Mouse (Mus musculus) intestine, embryonic 16.5 days (tissue): ENCODE results near the gene Fkbp8. TPM values are rescaled to one million over a fixed set of nuclear protein-coding genes. Genes with fewer than 3 reads are reported as not detected.

Experiments used
- ATAC-seq: fragments of 200-750 bp; cut with Nextera tagmentation; 2 replicates; pipeline ENCODE4 v1.8.0; 2017; ENCODE audit warnings: moderate TSS enrichment, moderate library complexity
- H3K27ac ChIP-seq: fragments of 300-500 bp; sonication (generic); 2 replicates; pipeline ENCODE4 v1.5.1; 2014; ENCODE audit warnings: mild to moderate bottlenecking, low read length
- H3K27me3 ChIP-seq: fragments of 300-500 bp; sonication (generic); replicated peaks from 2 replicates; pipeline ENCODE4 v1.6.1; 2014; ENCODE audit warnings: low read length, control low read depth, mixed read lengths; ENCODE audit not compliant: control insufficient read depth, insufficient read depth
- H3K36me3 ChIP-seq: fragments of 300-500 bp; sonication (generic); 2 replicates; pipeline ENCODE4 v1.6.1; 2014; ENCODE audit warnings: low read length, control low read depth; ENCODE audit not compliant: control insufficient read depth, insufficient read depth
- H3K4me1 ChIP-seq: fragments of 300-500 bp; sonication (generic); 2 replicates; pipeline ENCODE4 v1.6.1; 2014; ENCODE audit warnings: low read length, control low read depth, mixed read lengths; ENCODE audit not compliant: control insufficient read depth, insufficient read depth
- H3K4me2 ChIP-seq: fragments of 300-500 bp; sonication (generic); 2 replicates; pipeline ENCODE4 v1.6.1; 2014; ENCODE audit warnings: low read depth, low read length, control low read depth
- H3K4me3 ChIP-seq: fragments of 300-500 bp; sonication (generic); 2 replicates; pipeline ENCODE4 v1.5.1; 2014; ENCODE audit warnings: mild to moderate bottlenecking, low read length
- H3K9ac ChIP-seq: fragments of 300-500 bp; sonication (generic); 2 replicates; pipeline ENCODE4 v1.6.1; 2014; ENCODE audit warnings: low read depth, low read length
- H3K9me3 ChIP-seq: fragments of 300-500 bp; sonication (generic); 2 replicates; pipeline ENCODE4 v1.6.1; 2016; ENCODE audit warnings: low read length, control low read depth; ENCODE audit not compliant: control insufficient read depth
- WGBS: fragments of 180-500 bp; shearing (Covaris S2); extraction: QIAGEN DNeasy Blood & Tissue Kit; methylation state at CpG from one replicate; pipeline ENCODE4 v1.1.7; 2014; 5-methylcytosine and 5-hydroxymethylcytosine counted together
- polyA plus RNA-seq: library from polyadenylated mRNA; unstranded; fragments of >200 nt; fragmentation: Nextera tagmentation; extraction: Ambion mirVana; gene quantifications from 2 replicates; pipeline ENCODE4 v1.2.1, GENCODE M21; 2015

Fkbp8 gene
- polyA plus RNA-seq, 1 experiment from 2014 or later: 328 TPM

DNA sequence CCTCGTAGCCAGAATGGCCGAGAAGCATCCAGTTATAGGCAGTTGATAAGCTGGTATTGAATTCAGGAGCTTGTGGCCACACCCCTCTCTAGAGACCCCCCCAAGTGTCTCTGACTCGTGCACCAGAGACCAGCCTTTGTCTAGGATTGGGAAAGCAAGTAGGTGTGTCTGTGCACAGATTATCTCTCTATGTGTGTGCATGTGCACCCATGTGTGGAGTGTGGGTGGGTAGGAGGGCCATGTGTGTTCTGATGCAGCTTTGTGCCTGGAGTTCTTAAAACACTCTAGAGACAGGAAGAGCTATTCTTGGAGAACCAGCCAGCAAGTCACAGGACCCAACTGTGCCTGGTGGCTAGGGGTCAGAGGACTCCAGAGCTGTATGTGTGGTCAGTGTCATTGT lies 33.0 kb downstream of the Fkbp8 start:
- Histone ChIP-seq H3K4me3 (no peak overlapping the region), H3K36me3 (no peaks in the 10 kb centered on the region), H3K9me3 (no peaks in the 10 kb centered on the region), H3K27me3 (no peaks in the 10 kb centered on the region), H3K4me1 (peaks cover 28% of the 10 kb centered on the region), H3K9ac (no peak overlapping the region), H3K27ac (no peak overlapping the region), H3K4me2 (no peak overlapping the region)
- WGBS: 76% methylated on average over 3 of the region's 3 CpGs
- no peak for ATAC-seq

- ATAC-seq: no peak
- no peaks in the 10 kb centered on the region for H3K9me3 ChIP-seq
- H3K4me3 ChIP-seq: no peak overlapping the region
- peaks cover 29% of the 10 kb centered on the region for H3K4me1 ChIP-seq
- H3K27ac ChIP-seq: no peak overlapping the region; the same call in 1 of the 2 replicates
- WGBS: 61% methylated on average over 4 of the region's 4 CpGs
- no peak overlapping the region for H3K4me2 ChIP-seq
- H3K36me3 ChIP-seq: no peaks in the 10 kb centered on the region
- H3K9ac ChIP-seq: 0 out of 2 replicates have a peak overlapping the region, but pooled peaks have one; percentile 10
- no peaks in the 10 kb centered on the region for H3K27me3 ChIP-seq
These were observed 33.8 kb downstream of the Fkbp8 start for GRCm38 (mm10) chr8:70561357-70561756.

- Histone ChIP-seq H3K27me3 (no peaks in the 10 kb centered on the region), H3K27ac (no peak overlapping the region), H3K9ac (0 out of 2 replicates have a peak overlapping the region, but pooled peaks have one; percentile 10), H3K36me3 (no peaks in the 10 kb centered on the region), H3K9me3 (no peaks in the 10 kb centered on the region), H3K4me1 (peaks cover 29% of the 10 kb centered on the region), H3K4me3 (no peak overlapping the region), H3K4me2 (no peak overlapping the region)
- WGBS: 67% methylated on average over 7 of the region's 7 CpGs
- no peak for ATAC-seq
These were observed 34.4 kb downstream of the Fkbp8 start for GRCm38 (mm10) chr8:70561809-70562535.

DNA sequence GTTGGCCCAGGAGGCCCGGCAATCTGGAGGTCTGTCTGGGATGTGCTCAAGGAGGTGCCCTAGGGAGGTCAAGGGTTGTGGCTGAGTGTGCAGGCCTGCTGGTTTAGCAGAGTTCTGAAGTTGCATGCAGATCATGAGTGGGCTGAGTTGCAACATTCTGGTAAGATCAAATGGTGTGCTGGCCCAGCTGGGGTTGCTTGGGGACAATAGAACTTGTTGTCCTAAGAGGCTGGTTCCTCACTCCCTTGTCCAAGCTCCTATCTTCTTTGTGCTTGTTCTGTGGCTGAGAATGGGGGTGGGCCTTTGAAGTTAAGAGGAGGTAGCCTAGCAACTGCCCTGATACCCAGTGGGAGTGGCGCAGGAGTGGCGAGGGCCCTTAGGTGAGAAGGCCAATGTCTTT lies 35.3 kb downstream of the Fkbp8 start:
- H3K4me3 ChIP-seq: no peak overlapping the region
- peaks cover 29% of the 10 kb centered on the region for H3K4me1 ChIP-seq
- no peak overlapping the region for H3K4me2 ChIP-seq
- H3K36me3 ChIP-seq: no peaks in the 10 kb centered on the region
- no peak for ATAC-seq
- H3K27ac ChIP-seq: no peak overlapping the region
- H3K27me3 ChIP-seq: no peaks in the 10 kb centered on the region
- H3K9me3 ChIP-seq: no peaks in the 10 kb centered on the region
- WGBS: 79% methylated on average over 3 of the region's 3 CpGs
- H3K9ac ChIP-seq: no peak overlapping the region

- Histone ChIP-seq H3K4me2 (no peak overlapping the region), H3K4me3 (no peak overlapping the region), H3K36me3 (no peaks in the 10 kb centered on the region), H3K4me1 (peaks cover 29% of the 10 kb centered on the region), H3K9ac (no peak overlapping the region), H3K27ac (no peak overlapping the region), H3K27me3 (no peaks in the 10 kb centered on the region), H3K9me3 (no peaks in the 10 kb centered on the region)
- 94% methylated on average over 6 of the region's 6 CpGs for WGBS
- no peak for ATAC-seq
These were observed 36.4 kb downstream of the Fkbp8 start for GRCm38 (mm10) chr8:70563763-70564387.

- no peak overlapping the region for H3K27ac ChIP-seq
- H3K4me3 ChIP-seq: no peak overlapping the region
- no peak for ATAC-seq
- no peaks in the 10 kb centered on the region for H3K36me3 ChIP-seq
- no peak overlapping the region for H3K9ac ChIP-seq
- H3K4me2 ChIP-seq: no peak overlapping the region
- WGBS: 77% methylated on average over 3 of the region's 3 CpGs
- no peaks in the 10 kb centered on the region for H3K27me3 ChIP-seq
- peaks cover 28% of the 10 kb centered on the region for H3K4me1 ChIP-seq
- no peaks in the 10 kb centered on the region for H3K9me3 ChIP-seq
These were observed 37.2 kb downstream of the Fkbp8 start for GRCm38 (mm10) chr8:70564696-70565235.

- ATAC-seq: peak; percentile 23; the same call in 1 of the 2 replicates
- Histone ChIP-seq H3K4me1 (peaks cover 23% of the 10 kb centered on the region), H3K27ac (no peak overlapping the region), H3K4me2 (no peak overlapping the region), H3K4me3 (no peak overlapping the region), H3K9ac (no peak overlapping the region), H3K36me3 (no peaks in the 10 kb centered on the region), H3K27me3 (no peaks in the 10 kb centered on the region), H3K9me3 (no peaks in the 10 kb centered on the region)
- WGBS: 42% methylated on average over 3 of the region's 3 CpGs
These were observed 38.0 kb downstream of the Fkbp8 start for GRCm38 (mm10) chr8:70565561-70565960.

- Histone ChIP-seq H3K36me3 (no peaks in the 10 kb centered on the region; the same call in 1 of the 2 replicates), H3K9ac (no peak overlapping the region), H3K4me1 (peaks cover 3% of the 10 kb centered on the region; the same call in 1 of the 2 replicates), H3K4me2 (no peak overlapping the region), H3K27ac (no peak overlapping the region), H3K27me3 (no peaks in the 10 kb centered on the region), H3K4me3 (no peak overlapping the region), H3K9me3 (no peaks in the 10 kb centered on the region)
- ATAC-seq: no peak
These were observed 42.8 kb downstream of the Fkbp8 start for GRCm38 (mm10) chr8:70570360-70570759.

- H3K36me3 ChIP-seq: no peaks in the 10 kb centered on the region; the same call in 1 of the 2 replicates
- H3K9me3 ChIP-seq: no peaks in the 10 kb centered on the region
- H3K27me3 ChIP-seq: no peaks in the 10 kb centered on the region
- H3K4me1 ChIP-seq: no peaks in the 10 kb centered on the region; the same call in 1 of the 2 replicates
- H3K27ac ChIP-seq: no peak overlapping the region
- 82% methylated on average over 6 of the region's 6 CpGs for WGBS
- ATAC-seq: no peak
- no peak overlapping the region for H3K4me2 ChIP-seq
- no peak overlapping the region for H3K9ac ChIP-seq
- no peak overlapping the region for H3K4me3 ChIP-seq
These were observed 43.5 kb downstream of the Fkbp8 start for GRCm38 (mm10) chr8:70570990-70571389.
